In genomic region chr1:91276581-91276980, GRCm38 (mm10) we compare ENCODE assay signal across 23 mouse cellular contexts. TPM values are rescaled to one million over a fixed set of nuclear protein-coding genes. Genes with fewer than 3 reads are reported as not detected.
DNase-seq lines count a peak whose midpoint lies in the region; ATAC-seq lines count a peak whose summit lies in the region.
"Had no signal": no experiment of that assay in that cellular context is flagged by ENCODE, and none has a peak within 500 bp of the region (broad histone marks: within the 10 kb centered on the region; RNA-seq: fewer than 3 reads in every experiment).

No protein-coding gene starts in this region.

- H3K27ac ChIP-seq in hindbrain, embryonic 13.5 days, result no peak overlapping the region
- H3K27ac ChIP-seq: embryonic facial prominence, embryonic 15.5 days; forebrain, embryonic 10.5 days; heart, adult 2 months; heart, embryonic 15.5 days; hindbrain, embryonic 10.5 days; hindbrain, embryonic 15.5 days had no signal

- no peak overlapping the region for H3K4me3 ChIP-seq in hindbrain, embryonic 13.5 days
- H3K4me3 ChIP-seq: embryonic facial prominence, embryonic 15.5 days; erythroblast, embryonic 14.5 days; forebrain, embryonic 10.5 days; heart, adult 2 months; heart, embryonic 15.5 days; hindbrain, embryonic 10.5 days; hindbrain, embryonic 15.5 days had no signal

- WGBS in hindbrain, embryonic 13.5 days, result 93% methylated on average over 4 of the region's 4 CpGs

- H3K4me1 ChIP-seq in hindbrain, embryonic 13.5 days (replicated peaks), result no peaks in the 10 kb centered on the region
- H3K4me1 ChIP-seq: embryonic facial prominence, embryonic 15.5 days; forebrain, embryonic 10.5 days; heart, embryonic 15.5 days; hindbrain, embryonic 10.5 days; hindbrain, embryonic 15.5 days had no signal

- ATAC-seq in hindbrain, embryonic 13.5 days (ENCODE audit: low FRiP score), result no peak
- ATAC-seq: activated CD4-positive, CD25-positive, alpha-beta regulatory T cell, adult 4 months; forebrain, embryonic 14.5 days; Patski had no signal

- peaks cover 72% of the 10 kb centered on the region for H3K36me3 ChIP-seq in hindbrain, embryonic 13.5 days

- no peaks in the 10 kb centered on the region for H3K27me3 ChIP-seq in hindbrain, embryonic 13.5 days
- H3K27me3 ChIP-seq: CH12.LX; embryonic facial prominence, embryonic 15.5 days; heart, embryonic 15.5 days; hindbrain, embryonic 15.5 days; Patski had no signal

- no peak overlapping the region for H3K4me2 ChIP-seq in hindbrain, embryonic 13.5 days
- H3K4me2 ChIP-seq: embryonic facial prominence, embryonic 15.5 days; heart, embryonic 11.5 days; heart, embryonic 15.5 days; hindbrain, embryonic 15.5 days had no signal

- intact Hi-C loops in heart, postnatal 14 days (cut with DNase I), result no loop called here

- H3K9ac ChIP-seq in hindbrain, embryonic 13.5 days, result no peak overlapping the region
- H3K9ac ChIP-seq: embryonic facial prominence, embryonic 15.5 days; heart, embryonic 15.5 days; hindbrain, embryonic 15.5 days had no signal

- peak; percentile 29 to 34 for DNase-seq in cerebellum, adult 18-20 months
- no peak for DNase-seq in cerebellum, postnatal 10 days
- DNase-seq in heart, adult 11 months, result peak; percentile 67
- no peak for DNase-seq in heart, postnatal 14 days
- peak; percentile 34 for DNase-seq in cerebellum, adult 9-11 months
- DNase-seq: adrenal gland, postnatal 25 days; embryo, embryonic 11 days; heart, adult 2 months; kidney, adult 11 months; kidney, adult 9 months had no signal

- H3K9me3 ChIP-seq in hindbrain, embryonic 13.5 days, result no peaks in the 10 kb centered on the region
- H3K9me3 ChIP-seq: embryonic facial prominence, embryonic 15.5 days; forebrain, embryonic 10.5 days; heart, embryonic 15.5 days; hindbrain, embryonic 10.5 days; hindbrain, embryonic 15.5 days had no signal

RNA-seq across cellular contexts. Expression of gene Scly, which starts 21.6 kb away (rescaled TPM):
- total RNA-seq in heart, postnatal 14 days (2021), result 10 to 100 TPM; 11.4 to 15.6 TPM
- polyA plus RNA-seq in hindbrain, embryonic 13.5 days (2015; fragmentation: Nextera tagmentation; extraction: Ambion mirVana), result 11.6 and 12.2 TPM in 2 replicates

RNA-seq across cellular contexts. Expression of gene Ube2f, which starts 26.5 kb away (rescaled TPM):
- total RNA-seq in heart, postnatal 14 days (2021), result 10 to 100 TPM; 50.2 to 56.7 TPM
- polyA plus RNA-seq in hindbrain, embryonic 13.5 days (2015; fragmentation: Nextera tagmentation; extraction: Ambion mirVana), result 67.7 and 68.2 TPM in 2 replicates

RNA-seq across cellular contexts. Expression of gene Espnl, which starts 45.3 kb away (rescaled TPM):
- total RNA-seq in heart, postnatal 14 days (2021), result not detected
- polyA plus RNA-seq in hindbrain, embryonic 13.5 days (2015; fragmentation: Nextera tagmentation; extraction: Ambion mirVana), result 0.08 and 0.26 TPM in 2 replicates
- total RNA-seq: adrenal gland, postnatal 25 days; gastrocnemius, adult 8-10 months; heart, adult 2 months had no signal
- polyA plus RNA-seq: activated CD4-positive, CD25-positive, alpha-beta regulatory T cell, adult 4 months; forebrain, embryonic 10.5 days had no signal

Comparison
In these comparisons a context has a peak if more than half of its experiments do, and no peak if none do; other contexts are left out.
1. DNase-seq: peak in cerebellum, adult 18-20 months (2 of 2), heart, adult 11 months (single experiment) and cerebellum, adult 9-11 months (single experiment); none in cerebellum, postnatal 10 days (0 of 2) and heart, postnatal 14 days (0 of 2).